Mouse (Mus musculus): ENCODE results near the gene Pnma1. TPM values are rescaled to one million over a fixed set of nuclear protein-coding genes. Genes with fewer than 3 reads are reported as not detected.
"Not testable (repeated sequence)": the region's sequence is repeated elsewhere in the genome, so short reads cannot be mapped to it uniquely, and the experiment has no call there.

The Pnma1 gene
- polyA plus RNA-seq, 1 experiment from 2014 or later, result 2.0 TPM

DNA sequence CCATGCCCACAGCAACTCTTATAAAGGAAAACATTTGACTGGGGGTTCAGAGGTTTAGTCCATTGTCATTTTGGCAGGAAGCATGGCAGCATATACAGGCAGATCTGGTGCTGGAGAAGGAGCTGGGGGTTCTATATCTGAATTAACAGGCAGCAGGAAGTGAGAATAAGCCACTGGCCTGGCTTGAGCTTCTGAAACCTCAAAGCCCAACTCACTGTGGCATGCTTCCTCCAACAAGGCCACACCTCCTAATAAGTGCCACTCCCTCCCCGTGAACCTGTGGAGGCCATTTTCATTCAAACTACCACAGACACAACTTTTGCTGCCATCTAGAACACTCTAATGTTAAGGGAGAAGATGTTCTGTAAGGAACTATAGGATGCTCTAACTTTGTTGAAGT lies 40.6 kb downstream of the Pnma1 start:
- 57% methylated on average over 1 of the region's 1 CpGs for WGBS

GRCm38 (mm10) chr12:84107012-84107411 lies 41.3 kb downstream of the Pnma1 start:
- no peak overlapping the region for H3K9ac ChIP-seq (ENCODE audit: low read length)
- no peaks in the 10 kb centered on the region for H3K36me3 ChIP-seq (ENCODE audit: control insufficient read depth, insufficient read depth, low read length)
- no peak overlapping the region for H3K27ac ChIP-seq (ENCODE audit: low read length)
- H3K4me2 ChIP-seq (ENCODE audit: low read depth, low read length), result no peak overlapping the region
- WGBS, result 85% methylated on average over 3 of the region's 3 CpGs
- no peaks in the 10 kb centered on the region for H3K9me3 ChIP-seq (ENCODE audit: control insufficient read depth, low read length)
- H3K27me3 ChIP-seq (ENCODE audit: control insufficient read depth, insufficient read depth, low read depth, low read length), result no peaks in the 10 kb centered on the region
- ATAC-seq (ENCODE audit: low read depth), result no peak
- H3K4me3 ChIP-seq (ENCODE audit: low read length), result no peak overlapping the region
- H3K4me1 ChIP-seq (replicated peaks; ENCODE audit: control insufficient read depth, insufficient read depth, low read length), result no peaks in the 10 kb centered on the region

More for the DNA sequence above, 40.6 kb downstream of the Pnma1 start:
- H3K36me3 ChIP-seq (ENCODE audit: control insufficient read depth, insufficient read depth, low read length), result no peaks in the 10 kb centered on the region
- H3K4me2 ChIP-seq (ENCODE audit: low read depth, low read length), result no peak overlapping the region
- no peak overlapping the region for H3K4me3 ChIP-seq (ENCODE audit: low read length)
- H3K27me3 ChIP-seq (ENCODE audit: control insufficient read depth, insufficient read depth, low read depth, low read length), result no peaks in the 10 kb centered on the region
- H3K4me1 ChIP-seq (replicated peaks; ENCODE audit: control insufficient read depth, insufficient read depth, low read length), result no peaks in the 10 kb centered on the region
- H3K27ac ChIP-seq (ENCODE audit: low read length), result no peak overlapping the region
- no peak overlapping the region for H3K9ac ChIP-seq (ENCODE audit: low read length)
- ATAC-seq (ENCODE audit: low read depth), result no peak
- no peaks in the 10 kb centered on the region for H3K9me3 ChIP-seq (ENCODE audit: control insufficient read depth, low read length)

- Histone ChIP-seq H3K9ac (ENCODE audit: low read length) (peak overlapping the region; percentile 76), H3K4me1 (replicated peaks; ENCODE audit: control insufficient read depth, insufficient read depth, low read length) (no peaks in the 10 kb centered on the region), H3K4me3 (ENCODE audit: low read length) (peak overlapping the region; percentile 60), H3K27ac (ENCODE audit: low read length) (no peak overlapping the region), H3K36me3 (ENCODE audit: control insufficient read depth, insufficient read depth, low read length) (no peaks in the 10 kb centered on the region), H3K4me2 (ENCODE audit: low read depth, low read length) (peak overlapping the region; percentile 87), H3K9me3 (ENCODE audit: control insufficient read depth, low read length) (no peaks in the 10 kb centered on the region), H3K27me3 (ENCODE audit: control insufficient read depth, insufficient read depth, low read depth, low read length) (no peaks in the 10 kb centered on the region)
- 0 out of 2 replicates have a peak, but pooled peaks have one; percentile 20 for ATAC-seq (ENCODE audit: low read depth)
- WGBS, result 43% methylated on average over 2 of the region's 2 CpGs
These were observed 46.8 kb downstream of the Pnma1 start for GRCm38 (mm10) chr12:84101493-84101845.

GRCm38 (mm10) chr12:84100604-84101492 lies 47.4 kb downstream of the Pnma1 start, which contains the start of gene Acot6:
Gene Acot6 (plus strand): TSS chr12:84100654.
- H3K27me3 ChIP-seq (ENCODE audit: control insufficient read depth, insufficient read depth, low read depth, low read length), result not testable (repeated sequence)

DNA sequence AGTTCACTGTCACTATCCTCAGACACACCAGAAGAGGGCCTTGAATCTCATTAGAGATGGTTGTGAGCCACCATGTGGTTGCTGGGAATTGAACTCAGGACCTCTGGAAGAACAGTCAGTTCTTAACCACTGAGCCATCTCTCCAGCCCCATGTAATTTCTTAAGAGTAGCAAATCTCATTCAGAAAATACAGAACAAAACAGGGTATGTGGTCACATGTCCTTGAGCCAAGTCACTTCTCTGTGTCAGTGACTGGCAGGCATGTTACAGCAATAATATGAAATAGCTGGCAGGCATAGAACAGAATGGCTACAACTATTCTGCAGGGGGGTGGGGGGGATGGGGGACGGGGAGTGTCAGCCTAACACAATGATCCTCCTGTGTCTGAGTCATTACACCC lies 48.2 kb downstream of the Pnma1 start:
- Histone ChIP-seq H3K36me3 (ENCODE audit: control insufficient read depth, insufficient read depth, low read length) (no peaks in the 10 kb centered on the region), H3K4me1 (replicated peaks; ENCODE audit: control insufficient read depth, insufficient read depth, low read length) (no peaks in the 10 kb centered on the region), H3K4me3 (ENCODE audit: low read length) (no peak overlapping the region), H3K27me3 (ENCODE audit: control insufficient read depth, insufficient read depth, low read depth, low read length) (no peaks in the 10 kb centered on the region), H3K9me3 (ENCODE audit: control insufficient read depth, low read length) (no peaks in the 10 kb centered on the region), H3K27ac (ENCODE audit: low read length) (no peak overlapping the region), H3K9ac (ENCODE audit: low read length) (no peak overlapping the region), H3K4me2 (ENCODE audit: low read depth, low read length) (peak overlapping the region; percentile 87; the same call in 1 of the 2 replicates)
- WGBS, result 44% methylated on average over 1 of the region's 1 CpGs
- no peak for ATAC-seq (ENCODE audit: low read depth)

More at GRCm38 (mm10) chr12:84100604-84101492, 47.4 kb downstream of the Pnma1 start, which contains the start of gene Acot6:
- H3K9ac ChIP-seq (ENCODE audit: low read length), result peak within 1 kb of the TSS; percentile 76
- peak; percentile 82 for ATAC-seq (ENCODE audit: low read depth)
- not testable (repeated sequence) for H3K9me3 ChIP-seq (ENCODE audit: control insufficient read depth, low read length); H3K36me3 ChIP-seq (ENCODE audit: control insufficient read depth, insufficient read depth, low read length); H3K4me1 ChIP-seq (replicated peaks; ENCODE audit: control insufficient read depth, insufficient read depth, low read length)
- H3K4me2 ChIP-seq (ENCODE audit: low read depth, low read length), result peak within 1 kb of the TSS; percentile 87
- WGBS, result under 1% methylated on average over 68 of the region's 80 CpGs
- H3K4me3 ChIP-seq (ENCODE audit: low read length), result peak within 1 kb of the TSS; percentile 60
- 0 out of 2 replicates have a peak within 1 kb of the TSS, but pooled peaks have one; percentile 27 for H3K27ac ChIP-seq (ENCODE audit: low read length)

GRCm38 (mm10) chr12:84099605-84100004 lies 48.7 kb downstream of the Pnma1 start:
- Histone ChIP-seq H3K27me3 (ENCODE audit: control insufficient read depth, insufficient read depth, low read depth, low read length) (no peaks in the 10 kb centered on the region), H3K4me3 (ENCODE audit: low read length) (no peak overlapping the region), H3K4me2 (ENCODE audit: low read depth, low read length) (no peak overlapping the region), H3K9ac (ENCODE audit: low read length) (no peak overlapping the region), H3K27ac (ENCODE audit: low read length) (no peak overlapping the region), H3K4me1 (replicated peaks; ENCODE audit: control insufficient read depth, insufficient read depth, low read length) (no peaks in the 10 kb centered on the region), H3K9me3 (ENCODE audit: control insufficient read depth, low read length) (no peaks in the 10 kb centered on the region), H3K36me3 (ENCODE audit: control insufficient read depth, insufficient read depth, low read length) (no peaks in the 10 kb centered on the region)
- WGBS, result 100% methylated on average over 2 of the region's 2 CpGs
- no peak for ATAC-seq (ENCODE audit: low read depth)

Other genes starting within 250 kb of the Pnma1 start
- 46.1 and 46.6 TPM in 2 replicates for gene Numb, start 226.6 kb downstream of the Pnma1 start, polyA plus RNA-seq (2015; fragmentation: Nextera tagmentation; extraction: Ambion mirVana)
- gene Riox1, start 197.9 kb downstream of the Pnma1 start, polyA plus RNA-seq (2015; fragmentation: Nextera tagmentation; extraction: Ambion mirVana), result 8.1 and 8.9 TPM in 2 replicates
- gene Heatr4, start 163.6 kb downstream of the Pnma1 start, polyA plus RNA-seq (2015; fragmentation: Nextera tagmentation; extraction: Ambion mirVana), result not detected in 2 replicates
- 40.9 and 43.6 TPM in 2 replicates for gene Acot2, start 160.6 kb downstream of the Pnma1 start, polyA plus RNA-seq (2015; fragmentation: Nextera tagmentation; extraction: Ambion mirVana)
- 82.2 and 86.7 TPM in 2 replicates for gene Acot1, start 139.0 kb downstream of the Pnma1 start, polyA plus RNA-seq (2015; fragmentation: Nextera tagmentation; extraction: Ambion mirVana)
- gene Acot4, start 110.1 kb downstream of the Pnma1 start, polyA plus RNA-seq (2015; fragmentation: Nextera tagmentation; extraction: Ambion mirVana), result 0.47 and 0.58 TPM in 2 replicates
- gene Gm49366, start 109.6 kb downstream of the Pnma1 start, polyA plus RNA-seq (2015; fragmentation: Nextera tagmentation; extraction: Ambion mirVana), result not detected in 2 replicates
- 0.11 and 0.29 TPM in 2 replicates for gene Acot3, start 96.3 kb downstream of the Pnma1 start, polyA plus RNA-seq (2015; fragmentation: Nextera tagmentation; extraction: Ambion mirVana)
- gene Acot5, start 79.2 kb downstream of the Pnma1 start, polyA plus RNA-seq (2015; fragmentation: Nextera tagmentation; extraction: Ambion mirVana), result not detected in 2 replicates
- gene Acot6, start 47.8 kb downstream of the Pnma1 start, polyA plus RNA-seq (2015; fragmentation: Nextera tagmentation; extraction: Ambion mirVana), result 1.1 and 1.8 TPM in 2 replicates
- gene Dnal1, start 34.1 kb downstream of the Pnma1 start, polyA plus RNA-seq (2015; fragmentation: Nextera tagmentation; extraction: Ambion mirVana), result 5.7 and 8.6 TPM in 2 replicates
- 11.1 and 12.1 TPM in 2 replicates for gene Elmsan1, start 70.4 kb upstream of the Pnma1 start, polyA plus RNA-seq (2015; fragmentation: Nextera tagmentation; extraction: Ambion mirVana)
- 29.1 and 31.3 TPM in 2 replicates for gene Ptgr2, start 136.7 kb upstream of the Pnma1 start, polyA plus RNA-seq (2015; fragmentation: Nextera tagmentation; extraction: Ambion mirVana)
- gene Zfp410, start 168.4 kb upstream of the Pnma1 start, polyA plus RNA-seq (2015; fragmentation: Nextera tagmentation; extraction: Ambion mirVana), result 75.8 and 93.8 TPM in 2 replicates
- gene Coq6, start 213.2 kb upstream of the Pnma1 start, polyA plus RNA-seq (2015; fragmentation: Nextera tagmentation; extraction: Ambion mirVana), result 43.7 and 48.5 TPM in 2 replicates
- gene Fam161b, start 213.3 kb upstream of the Pnma1 start, polyA plus RNA-seq (2015; fragmentation: Nextera tagmentation; extraction: Ambion mirVana), result 5.2 and 5.6 TPM in 2 replicates

Data from lung, embryonic 16.5 days (tissue).